8 mouse cellular contexts compared by ENCODE assay signal in genomic region chr2:91944170-91944950, GRCm38 (mm10). TPM values are rescaled to one million over a fixed set of nuclear protein-coding genes. Genes with fewer than 3 reads are reported as not detected.
DNase-seq lines count a peak whose midpoint lies in the region; ATAC-seq and TF ChIP-seq lines count a peak whose summit lies in the region.

No protein-coding gene starts in this region.

- peak; percentile 85 for DNase-seq in brain, embryonic 14.5 days (ENCODE audit: low read depth)
- peak; percentile 78 for DNase-seq in forebrain, embryonic 10.5 days (ENCODE audit: extremely low spot score, low spot score)
- DNase-seq in heart, postnatal 10 days, result peak; percentile 80 to 89
- DNase-seq in kidney, postnatal 4 days, result peak; percentile 88
- DNase-seq in lung, postnatal 0 days (ENCODE audit: low spot score), result peak; percentile 80
- DNase-seq in ovary, adult 18-20 months (ENCODE audit: low spot score), result peak; percentile 48
- DNase-seq in thymus, postnatal 14 days, result peak; percentile 91

- no peaks in the 10 kb centered on the region for H3K9me3 ChIP-seq in ES-Bruce4 (replicated peaks; ENCODE audit: control insufficient read depth, insufficient read depth, low read length, poor library complexity, severe bottlenecking)
- no peaks in the 10 kb centered on the region for H3K9me3 ChIP-seq in forebrain, embryonic 10.5 days
- H3K9me3 ChIP-seq in lung, postnatal 0 days (ENCODE audit: low read length), result no peaks in the 10 kb centered on the region

- H3K4me3 ChIP-seq in ES-Bruce4 (ENCODE audit: low read depth, low read length), result no peak overlapping the region
- no peak overlapping the region for H3K4me3 ChIP-seq in forebrain, embryonic 10.5 days
- no peak overlapping the region for H3K4me3 ChIP-seq in lung, postnatal 0 days (ENCODE audit: low read depth, low read length)

- TF ChIP-seq EP300 in ES-Bruce4 (IDR thresholded peaks at IDR 0.05; ENCODE audit: insufficient read depth, low read depth, low read length), result no peak
- TF ChIP-seq EP300 in lung, postnatal 0 days (IDR thresholded peaks at IDR 0.05), result no peak

- no peak overlapping the region for H3K4me2 ChIP-seq in lung, postnatal 0 days (replicated peaks; ENCODE audit: low read depth, low read length)

- 43% methylated on average over 13 of the region's 13 CpGs for WGBS in forebrain, embryonic 10.5 days
- 49% methylated on average over 13 of the region's 13 CpGs for WGBS in lung, postnatal 0 days

- no peak overlapping the region for H3K27ac ChIP-seq in ES-Bruce4 (ENCODE audit: insufficient read depth, low read length)
- peak overlapping the region; percentile 56 for H3K27ac ChIP-seq in forebrain, embryonic 10.5 days
- H3K27ac ChIP-seq in lung, postnatal 0 days (ENCODE audit: low read length), result no peak overlapping the region

- no peaks in the 10 kb centered on the region for H3K4me1 ChIP-seq in ES-Bruce4 (ENCODE audit: control insufficient read depth, insufficient read depth, low read length)
- H3K4me1 ChIP-seq in forebrain, embryonic 10.5 days, result peaks cover 52% of the 10 kb centered on the region
- H3K4me1 ChIP-seq in lung, postnatal 0 days (ENCODE audit: insufficient read depth, low read depth, low read length), result peaks cover 19% of the 10 kb centered on the region; the same call in 1 of the 2 replicates

- TF ChIP-seq CTCF in ES-Bruce4 (IDR thresholded peaks at IDR 0.05; ENCODE audit: low read depth, low read length), result peak; percentile 98
- peak; percentile 95 for TF ChIP-seq CTCF in brain, embryonic 14.5 days (IDR thresholded peaks at IDR 0.05; ENCODE audit: borderline replicate concordance, extremely low read depth, insufficient read depth, insufficient read length)
- peak; percentile 98 for TF ChIP-seq CTCF in lung, postnatal 0 days (IDR thresholded peaks at IDR 0.05)

- H3K27me3 ChIP-seq in ES-Bruce4 (ENCODE audit: control insufficient read depth, insufficient read depth, low read length, poor library complexity, severe bottlenecking), result no peaks in the 10 kb centered on the region
- no peaks in the 10 kb centered on the region for H3K27me3 ChIP-seq in forebrain, embryonic 10.5 days (ENCODE audit: poor library complexity, severe bottlenecking)
- no peaks in the 10 kb centered on the region for H3K27me3 ChIP-seq in lung, postnatal 0 days (replicated peaks; ENCODE audit: insufficient read depth, low read length)

- ATAC-seq in lung, postnatal 0 days, result peak; percentile 59

- H3K9ac ChIP-seq in ES-Bruce4 (ENCODE audit: low read depth, poor library complexity, severe bottlenecking), result no peak overlapping the region
- no peak overlapping the region for H3K9ac ChIP-seq in lung, postnatal 0 days (replicated peaks; ENCODE audit: low read depth)

- intact Hi-C loops in heart, postnatal 10 days (cut with DNase I), result loop anchor here (1.0 to 2.0 kb wide), 3 partner anchors 14 to 114 kb away; no protein-coding TSS in a partner anchor

- H3K36me3 ChIP-seq in ES-Bruce4 (ENCODE audit: control insufficient read depth, insufficient read depth, low read length, poor library complexity, severe bottlenecking), result no peaks in the 10 kb centered on the region
- H3K36me3 ChIP-seq in forebrain, embryonic 10.5 days (replicated peaks), result peaks cover 38% of the 10 kb centered on the region
- H3K36me3 ChIP-seq in lung, postnatal 0 days (ENCODE audit: insufficient read depth, low read length), result peaks cover 6% of the 10 kb centered on the region; the same call in 1 of the 2 replicates

- no peak for TF ChIP-seq POLR2A in ES-Bruce4 (IDR thresholded peaks at IDR 0.05; ENCODE audit: insufficient read depth, low read length)
- TF ChIP-seq POLR2A in brain, embryonic 14.5 days (IDR thresholded peaks at IDR 0.05; ENCODE audit: borderline replicate concordance, extremely low read depth, insufficient read depth, insufficient read length, poor library complexity, severe bottlenecking), result no peak

RNA-seq across cellular contexts. Expression of gene Gm9821, which starts 1.1 kb away (rescaled TPM):
- polyA plus RNA-seq in ES-Bruce4 (2011; ENCODE audit: insufficient read depth, insufficient read length, low read depth, missing spikeins), result not detected in 2 replicates
- not detected in 2 replicates for polyA plus RNA-seq in brain, embryonic 14.5 days (2012; rRNA removed)
- polyA plus RNA-seq in forebrain, embryonic 10.5 days (2016; fragmentation: Nextera tagmentation; extraction: Ambion mirVana), result 0.44 and 0.52 TPM in 2 replicates
- not detected for total RNA-seq in heart, postnatal 10 days (2021)
- 0.14 and 0.35 TPM in 2 replicates for polyA plus RNA-seq in lung, postnatal 0 days (2015; fragmentation: Nextera tagmentation; extraction: Ambion mirVana)

RNA-seq across cellular contexts. Expression of gene Mdk, which starts 12.3 kb away (rescaled TPM):
- polyA plus RNA-seq in ES-Bruce4 (2011; ENCODE audit: insufficient read depth, insufficient read length, low read depth, missing spikeins), result 156 and 167 TPM in 2 replicates
- 198 and 297 TPM in 2 replicates for polyA plus RNA-seq in brain, embryonic 14.5 days (2012; rRNA removed)
- 1,773 and 1,865 TPM in 2 replicates for polyA plus RNA-seq in forebrain, embryonic 10.5 days (2016; fragmentation: Nextera tagmentation; extraction: Ambion mirVana)
- 10 to 100 TPM; 51.5 to 56.1 TPM for total RNA-seq in heart, postnatal 10 days (2021)
- 101 and 104 TPM in 2 replicates for polyA plus RNA-seq in lung, postnatal 0 days (2015; fragmentation: Nextera tagmentation; extraction: Ambion mirVana)

RNA-seq across cellular contexts. Expression of gene Chrm4, which starts 17.3 kb away (rescaled TPM):
- 0.78 and 0.97 TPM in 2 replicates for polyA plus RNA-seq in ES-Bruce4 (2011; ENCODE audit: insufficient read depth, insufficient read length, low read depth, missing spikeins)
- 2.0 and 2.5 TPM in 2 replicates for polyA plus RNA-seq in brain, embryonic 14.5 days (2012; rRNA removed)
- 0.12 and 0.77 TPM in 2 replicates for polyA plus RNA-seq in forebrain, embryonic 10.5 days (2016; fragmentation: Nextera tagmentation; extraction: Ambion mirVana)
- under 1 TPM in 1 of 2 experiments, not detected in 1; 0.17 TPM for total RNA-seq in heart, postnatal 10 days (2021)
- 0.12 and 0.16 TPM in 2 replicates for polyA plus RNA-seq in lung, postnatal 0 days (2015; fragmentation: Nextera tagmentation; extraction: Ambion mirVana)

RNA-seq across cellular contexts. Expression of gene Dgkz, which starts 31.3 kb away (rescaled TPM):
- polyA plus RNA-seq in ES-Bruce4 (2011; ENCODE audit: insufficient read depth, insufficient read length, low read depth, missing spikeins), result 28.1 and 29.6 TPM in 2 replicates
- polyA plus RNA-seq in brain, embryonic 14.5 days (2012; rRNA removed), result 89.7 and 102 TPM in 2 replicates
- polyA plus RNA-seq in forebrain, embryonic 10.5 days (2016; fragmentation: Nextera tagmentation; extraction: Ambion mirVana), result 35.1 and 39.1 TPM in 2 replicates
- 10 to 100 TPM; 64.3 to 85.9 TPM for total RNA-seq in heart, postnatal 10 days (2021)
- polyA plus RNA-seq in lung, postnatal 0 days (2015; fragmentation: Nextera tagmentation; extraction: Ambion mirVana), result 50.7 and 54.0 TPM in 2 replicates
